Mouse (Mus musculus) adrenal gland, postnatal 10 days (tissue): ENCODE results near the gene Klre1. TPM values are rescaled to one million over a fixed set of nuclear protein-coding genes. Genes with fewer than 3 reads are reported as not detected.

Source experiments
- DNase-seq: peaks from one replicate; pipeline ENCODE4 v3.0.0; 2021; ENCODE audit warnings: mixed read lengths
- long read RNA-seq, 2 experiments: library from polyadenylated mRNA; stranded (forward); transcript quantifications; one replicate each; pipeline ENCODE4 v2.0.0; 2021
- total RNA-seq, 2 experiments: library from RNA; stranded (reverse); gene quantifications; 2 replicates each; pipeline ENCODE4 v1.2.3; 2021

Klre1 gene
- total RNA-seq: not detected
- long read RNA-seq, experiment 1: 0 reads
- long read RNA-seq, experiment 2: 0 reads

DNA sequence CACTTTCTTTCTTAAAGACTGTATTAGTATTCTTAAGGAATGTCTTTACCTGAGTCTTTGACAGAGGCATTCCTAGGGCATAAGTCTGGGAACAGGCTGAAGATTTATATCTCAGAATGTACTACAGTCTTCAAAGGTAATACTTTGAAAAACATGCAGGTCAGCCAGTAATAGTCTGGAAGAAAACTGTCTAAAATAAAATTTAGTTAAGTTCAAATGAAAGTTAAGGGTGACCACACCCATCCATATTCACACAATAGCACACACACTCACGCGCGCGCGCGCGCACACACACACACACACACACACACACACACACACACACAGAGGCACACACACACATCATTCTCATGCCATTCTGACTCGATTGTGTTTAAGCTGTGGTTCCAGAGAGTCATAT is at the start of gene Klre1:
Gene Klre1 (plus strand): TSS at position 301 of the 400 bp plus-strand sequence.
- DNase-seq: no peak

DNA sequence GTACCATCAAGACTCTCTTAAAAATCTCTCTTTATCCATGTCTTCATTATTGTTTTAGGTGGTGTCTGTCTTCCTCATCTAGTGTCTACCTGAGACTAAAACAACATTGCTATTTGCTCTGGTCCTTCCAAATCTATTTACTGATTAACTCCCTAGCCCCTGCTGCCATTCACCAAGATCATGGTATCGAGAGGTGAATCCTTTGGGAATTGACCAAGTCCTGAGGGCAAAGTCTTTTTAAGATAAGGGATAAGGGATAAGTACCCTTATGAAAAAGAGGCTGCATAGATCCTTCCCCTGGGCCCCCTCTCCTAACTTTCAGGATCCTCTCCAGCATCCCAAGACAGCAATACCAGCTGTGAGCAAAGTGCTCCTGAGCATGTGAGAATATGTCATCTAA is 48.1 kb upstream of the Klre1 start:
- DNase-seq: no peak

DNA sequence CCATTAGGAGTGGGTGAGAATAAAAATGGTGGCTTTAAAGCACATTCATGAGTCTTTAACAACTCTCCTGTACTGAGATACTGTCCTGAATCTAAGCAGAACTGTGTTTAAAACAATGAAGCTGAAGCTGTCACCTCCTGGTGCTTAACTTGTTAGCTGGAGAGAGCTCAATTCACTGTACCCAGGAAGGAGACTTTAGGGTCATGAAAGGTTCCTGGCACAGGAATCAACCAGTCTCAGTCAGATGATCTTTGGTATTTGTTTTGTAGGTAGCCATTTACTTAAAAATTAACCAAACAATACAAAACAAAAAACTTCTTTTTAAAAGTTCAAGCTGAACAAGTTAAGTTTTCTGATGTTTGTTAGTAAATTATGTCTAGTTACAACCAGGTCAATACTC is 47.4 kb upstream of the Klre1 start:
- DNase-seq: no peak

DNA sequence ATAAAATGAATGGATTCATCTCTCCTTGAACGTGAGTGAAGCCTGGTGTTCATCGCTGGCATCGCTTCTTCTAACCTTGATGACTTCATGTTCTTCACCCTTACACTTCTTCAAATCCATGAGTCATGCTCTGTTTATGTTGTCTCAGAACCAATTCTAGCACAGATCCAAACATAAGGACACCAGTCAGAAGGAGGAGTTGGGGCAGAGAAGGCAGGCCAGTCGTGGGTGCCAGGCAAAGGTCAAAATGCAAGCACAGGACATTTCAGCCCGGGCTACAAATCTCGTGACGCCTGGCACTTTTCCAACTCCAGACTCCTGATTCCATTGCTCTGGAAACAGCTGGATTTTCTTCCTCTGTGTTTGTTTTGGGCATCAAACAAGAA is 45.2 kb upstream of the Klre1 start:
- DNase-seq: peak; percentile 85

DNA sequence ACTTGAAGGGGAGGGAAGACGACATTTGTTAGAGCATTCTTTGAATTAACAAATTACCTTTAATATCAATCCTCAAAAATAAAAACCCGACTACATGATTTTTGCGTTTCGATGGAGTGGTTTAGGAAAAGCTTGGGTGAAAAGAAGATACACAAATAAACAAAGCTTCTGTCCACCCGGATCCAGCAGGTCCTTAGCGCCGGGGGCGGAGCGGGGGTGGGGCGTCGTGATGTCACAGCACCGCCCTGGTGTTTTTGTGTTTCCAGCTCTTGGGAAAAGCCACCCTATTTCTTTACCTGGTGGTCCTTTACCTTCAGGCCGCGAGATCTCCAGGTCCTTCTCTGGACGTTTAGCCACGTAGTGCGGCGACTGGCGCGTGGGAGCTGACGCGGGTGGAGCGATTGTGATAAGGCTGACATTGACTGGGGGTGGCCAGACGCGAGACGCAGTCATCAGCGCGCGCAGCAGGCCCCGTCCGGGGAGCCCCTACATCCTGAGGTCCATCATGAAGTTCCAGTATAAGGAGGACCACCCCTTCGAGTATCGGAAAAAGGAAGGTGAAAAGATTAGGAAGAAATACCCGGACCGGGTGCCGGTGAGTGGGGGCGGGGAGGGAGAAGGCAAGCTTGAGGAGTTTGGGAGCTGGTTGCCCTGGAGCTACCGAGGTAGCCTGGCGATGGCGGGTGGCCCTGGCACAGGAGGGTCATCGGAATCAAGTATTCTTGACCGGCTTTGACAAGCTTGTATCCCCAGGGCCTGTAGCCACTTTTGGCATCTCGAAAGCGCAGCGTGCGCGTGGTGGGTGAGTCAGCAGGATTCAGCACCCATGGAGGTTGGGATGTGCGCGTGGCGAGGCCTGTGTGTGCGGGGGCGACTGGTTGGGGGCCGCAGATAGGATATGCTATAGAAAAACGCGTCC is 44.5 kb upstream of the Klre1 start, which contains the start of gene Gabarapl1:
Gene Gabarapl1 (plus strand): TSS at position 219 of the 919 bp plus-strand sequence.
- DNase-seq: peak; percentile 91

DNA sequence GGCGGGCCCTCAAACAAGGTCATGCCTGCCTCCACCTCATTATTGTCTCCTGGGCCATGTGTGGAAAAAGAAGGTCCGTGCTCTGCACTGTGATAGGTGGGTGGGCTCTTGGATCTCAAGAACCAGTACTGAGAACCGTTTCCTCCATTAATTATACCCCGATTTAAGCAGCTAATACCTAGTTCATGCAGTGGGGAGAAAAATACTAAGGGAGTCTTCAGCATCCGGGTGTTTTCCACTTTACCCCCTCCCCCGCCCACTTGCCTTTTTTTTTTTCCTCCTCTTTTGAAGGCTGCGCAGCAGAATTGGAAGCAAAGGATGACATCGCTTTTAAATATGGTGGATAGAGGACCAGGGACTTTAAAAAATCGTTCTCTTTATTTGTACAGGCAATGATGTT is 43.6 kb upstream of the Klre1 start:
- peak; percentile 12 for DNase-seq

DNA sequence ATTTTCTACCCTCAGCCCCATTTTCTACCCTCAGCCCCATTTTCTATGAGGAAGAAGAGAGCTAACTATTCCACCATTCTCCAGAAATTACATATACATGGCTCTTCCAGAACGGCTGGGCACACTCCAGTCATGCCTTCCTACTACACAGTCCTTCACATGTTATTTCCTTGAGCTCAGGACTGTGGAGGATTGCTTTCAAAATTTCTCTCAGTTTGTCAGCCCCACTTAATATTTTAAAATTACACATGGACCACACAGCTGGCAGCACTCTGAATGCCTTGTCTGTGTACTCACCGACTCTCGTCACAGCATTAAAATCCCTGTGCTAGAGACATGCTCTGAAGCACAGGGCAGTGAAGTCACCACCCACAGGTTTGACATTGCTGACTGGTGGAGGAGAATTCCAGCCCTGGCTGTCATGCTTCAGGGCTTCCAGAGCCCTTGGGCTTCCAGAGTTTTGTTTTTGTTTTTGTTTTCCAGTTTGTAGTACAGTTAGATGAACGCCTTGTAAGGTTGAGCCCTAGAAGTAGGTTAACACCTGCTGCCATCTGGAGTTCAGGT is 43.0 kb upstream of the Klre1 start:
- DNase-seq: no peak

DNA sequence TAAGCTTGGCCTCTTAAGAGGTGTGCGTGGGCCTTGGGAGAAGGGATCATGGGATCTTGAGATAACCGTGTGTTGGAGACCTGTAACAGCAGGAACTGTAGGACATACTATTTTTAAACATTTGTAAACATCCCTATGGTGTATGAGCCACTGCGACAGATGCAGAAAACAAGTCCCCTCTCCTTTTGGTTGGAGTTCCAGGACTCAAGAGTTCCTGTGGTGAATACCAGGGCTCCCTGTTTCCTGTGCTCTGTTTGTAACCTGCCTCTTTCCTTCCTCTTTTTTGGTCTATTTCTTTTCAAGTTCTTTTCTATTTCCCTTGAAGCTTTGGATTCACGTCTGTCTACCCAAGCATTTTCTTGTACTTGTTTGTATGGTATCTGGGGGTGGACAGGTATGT is 42.0 kb upstream of the Klre1 start:
- no peak for DNase-seq

DNA sequence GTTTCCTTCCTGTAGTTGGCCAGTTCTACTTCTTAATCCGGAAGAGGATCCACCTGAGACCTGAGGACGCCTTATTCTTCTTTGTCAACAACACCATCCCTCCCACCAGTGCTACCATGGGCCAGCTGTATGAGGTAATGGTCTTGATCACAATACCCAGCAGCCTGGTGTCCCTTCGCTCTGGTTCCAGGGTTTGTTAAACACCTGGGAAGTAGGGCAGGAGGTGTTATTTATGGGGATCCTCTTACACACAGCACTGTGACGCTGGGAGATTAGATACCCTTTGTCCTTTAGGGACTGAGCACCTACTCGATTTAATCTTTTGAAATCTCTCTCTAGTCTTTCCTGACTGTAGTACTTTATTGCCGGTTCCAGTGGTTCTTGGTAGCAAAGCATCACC is 39.1 kb upstream of the Klre1 start:
- DNase-seq: no peak

DNA sequence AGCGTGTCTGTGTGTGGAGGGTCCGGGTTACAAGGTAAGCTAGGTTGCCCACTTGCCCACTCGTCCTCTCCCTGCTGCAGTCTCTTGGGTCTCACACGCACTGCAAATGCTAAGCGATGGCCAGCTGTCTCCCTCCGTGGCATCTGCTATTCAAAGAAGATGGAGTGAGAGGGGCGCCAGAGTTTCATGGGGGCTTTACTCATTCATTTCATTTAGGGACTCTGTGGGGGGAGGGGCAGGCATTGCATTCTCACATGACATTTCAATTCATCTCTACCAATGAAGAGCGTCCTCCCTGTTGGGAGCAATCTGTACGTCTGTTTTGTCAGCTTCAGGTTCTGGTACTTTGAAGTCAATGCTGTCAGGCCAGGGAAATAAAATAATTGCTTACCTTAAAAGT is 35.8 kb upstream of the Klre1 start:
- DNase-seq: no peak

DNA sequence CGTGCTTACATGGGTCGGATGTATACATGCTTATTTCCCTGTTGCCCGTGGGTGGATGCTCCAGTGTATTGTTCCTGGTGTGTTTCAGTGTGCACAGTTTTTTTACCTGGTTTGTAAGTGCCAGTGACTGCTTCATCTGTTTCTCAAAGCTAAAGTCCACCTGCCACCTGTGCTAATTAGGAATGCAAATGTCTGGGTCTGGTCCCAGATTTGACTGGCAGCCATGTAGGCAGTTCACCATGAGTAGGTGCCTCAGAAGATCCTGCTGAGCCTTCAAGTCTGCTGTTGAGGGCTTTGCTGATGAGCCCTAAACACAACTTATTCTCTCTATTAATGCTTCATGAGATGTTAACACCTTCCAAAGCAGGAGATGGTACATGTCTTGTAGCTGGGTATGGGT is 35.2 kb upstream of the Klre1 start:
- no peak for DNase-seq

DNA sequence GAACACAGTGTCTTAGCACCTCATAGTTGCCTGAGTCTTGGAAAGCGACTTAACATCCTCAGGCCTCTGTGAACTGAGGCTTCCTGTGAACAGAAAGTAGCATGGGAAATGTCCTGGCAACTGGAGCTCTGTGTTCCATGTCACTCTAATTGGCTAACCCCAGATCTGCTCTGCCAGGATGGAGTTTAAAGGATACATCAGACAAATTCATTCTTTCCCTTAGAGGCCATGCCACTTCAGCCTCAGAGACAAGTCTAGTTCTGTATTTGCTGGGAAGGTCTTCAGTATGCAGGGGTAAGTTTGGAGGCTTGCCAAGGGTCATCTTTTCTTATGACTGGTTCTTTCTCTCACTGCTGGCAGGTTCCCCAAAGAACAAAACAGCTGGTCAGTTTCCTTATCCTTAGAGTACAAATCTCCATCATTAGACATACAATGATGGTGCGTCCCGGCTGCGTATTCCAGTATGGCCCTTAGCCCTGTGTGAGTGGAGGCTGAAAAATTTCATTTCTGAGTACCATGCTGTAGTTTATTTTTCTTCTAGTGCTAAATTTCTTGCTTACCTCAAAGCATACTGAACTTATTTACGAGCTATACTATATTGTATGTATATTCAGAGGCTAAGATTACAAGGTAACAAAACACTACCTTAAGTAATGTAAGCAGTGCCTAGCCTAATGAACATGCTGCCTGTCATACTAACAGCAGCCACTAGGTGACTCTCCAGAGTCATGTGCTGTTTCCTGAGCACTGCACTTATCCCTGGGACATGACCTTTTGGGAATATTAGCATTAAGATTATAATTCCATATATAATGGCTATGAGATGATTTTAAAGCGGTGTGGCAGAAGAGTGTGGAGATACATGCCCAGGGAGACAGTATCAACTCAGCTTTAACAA is 33.7 kb upstream of the Klre1 start:
- DNase-seq: peak; percentile 78

DNA sequence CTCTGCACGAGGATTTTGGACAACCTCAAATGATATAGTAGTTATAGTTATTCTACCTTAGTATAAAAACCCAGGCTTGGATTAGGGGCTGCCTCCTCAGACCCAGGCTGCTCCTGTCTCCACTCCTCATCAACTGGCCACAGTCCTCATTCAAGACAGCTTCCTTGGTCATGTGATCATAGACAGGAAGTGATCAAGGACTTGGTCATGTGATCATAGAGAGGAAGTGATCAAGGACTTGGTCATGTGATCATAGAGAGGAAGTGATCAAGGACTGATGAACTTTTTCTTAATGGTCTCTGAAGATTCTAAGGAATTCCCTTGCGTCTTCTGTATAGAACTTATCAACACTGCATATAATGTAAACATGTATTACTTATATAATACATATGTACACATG is 30.4 kb upstream of the Klre1 start:
- DNase-seq: no peak

DNA sequence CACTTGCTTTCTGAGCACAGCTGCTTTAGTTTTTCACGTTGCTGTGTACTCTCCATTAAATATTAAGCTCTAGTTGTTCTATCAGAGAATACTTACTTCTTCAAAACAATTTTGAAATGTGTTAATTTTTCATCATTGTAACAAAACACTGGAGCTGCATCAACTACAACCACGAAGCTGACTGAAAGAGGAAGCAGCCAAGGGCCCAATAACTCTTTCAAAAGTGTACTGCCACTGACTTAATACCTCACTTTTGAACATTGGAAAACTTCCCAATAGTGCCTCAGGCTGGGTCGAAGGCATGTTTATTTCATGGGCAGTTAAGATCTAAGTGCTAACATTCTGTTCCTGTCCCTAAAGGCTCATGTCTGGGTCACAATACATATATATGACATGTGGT is 29.7 kb upstream of the Klre1 start:
- DNase-seq: no peak

DNA sequence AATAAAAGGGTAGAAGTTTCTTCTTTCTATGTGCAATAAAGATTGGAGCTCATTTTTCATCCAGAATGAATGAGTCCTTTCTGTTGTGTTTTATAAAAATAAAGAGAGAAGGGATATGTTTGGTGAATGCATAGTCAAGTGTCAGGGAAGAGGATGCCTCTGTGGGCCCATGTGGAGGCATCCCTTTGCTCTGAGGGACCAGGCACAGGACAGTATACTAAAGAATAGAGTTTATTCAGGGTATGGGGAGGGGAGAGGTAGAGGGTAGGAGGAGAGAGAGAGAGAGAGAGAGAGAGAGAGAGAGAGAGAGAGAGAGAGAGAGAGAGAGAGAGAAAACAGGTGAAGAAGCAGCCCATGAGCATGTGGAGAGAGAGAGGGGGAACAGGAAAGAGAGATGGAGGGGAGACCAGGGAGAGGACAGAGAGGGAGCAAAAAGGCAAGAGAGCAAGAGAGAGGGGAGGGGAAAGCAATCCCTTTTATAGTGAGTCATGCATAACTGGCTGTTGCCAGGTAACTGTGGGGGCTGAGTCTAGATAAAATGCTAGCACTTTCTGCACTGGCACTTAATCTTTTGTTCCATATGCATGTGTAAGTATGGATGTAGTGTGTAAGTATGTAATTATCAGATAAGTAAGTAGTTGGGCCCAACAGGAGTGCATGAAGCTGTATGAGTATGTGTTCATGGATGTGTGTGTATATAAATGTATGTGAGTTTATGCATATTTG is 20.2 kb upstream of the Klre1 start:
- no peak for DNase-seq

DNA sequence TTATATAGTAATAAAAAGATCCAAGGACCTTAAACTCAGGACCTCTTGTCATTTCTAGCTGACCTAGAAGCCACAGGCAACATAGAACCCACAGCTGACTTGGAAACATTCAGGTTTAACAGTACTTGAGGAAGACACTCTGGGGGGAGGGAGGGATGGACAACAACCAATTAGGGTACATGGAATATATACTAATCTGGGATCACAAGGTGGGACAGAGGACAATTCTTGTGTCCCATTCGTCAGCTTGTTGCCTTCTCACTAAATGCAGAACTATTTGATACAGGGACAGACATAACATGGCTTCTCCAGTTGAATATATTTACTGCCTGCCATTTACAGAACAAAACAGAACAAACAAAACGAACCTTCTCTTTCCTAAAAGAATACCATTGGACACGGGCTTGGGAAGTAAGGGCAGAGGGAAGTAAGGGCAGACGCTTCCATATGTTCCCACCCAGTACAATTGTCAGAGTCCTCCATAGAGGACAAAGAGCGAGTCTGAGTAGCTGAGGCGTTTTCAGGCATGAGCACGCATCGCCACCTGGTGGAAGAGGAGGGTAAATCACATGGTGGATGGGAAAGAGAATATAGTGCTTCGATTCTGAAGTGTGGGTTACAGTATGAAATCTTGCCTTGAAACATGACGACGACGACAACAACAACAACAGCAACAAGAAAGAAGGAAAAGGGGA is 18.6 kb upstream of the Klre1 start:
- peak; percentile 84 for DNase-seq

DNA sequence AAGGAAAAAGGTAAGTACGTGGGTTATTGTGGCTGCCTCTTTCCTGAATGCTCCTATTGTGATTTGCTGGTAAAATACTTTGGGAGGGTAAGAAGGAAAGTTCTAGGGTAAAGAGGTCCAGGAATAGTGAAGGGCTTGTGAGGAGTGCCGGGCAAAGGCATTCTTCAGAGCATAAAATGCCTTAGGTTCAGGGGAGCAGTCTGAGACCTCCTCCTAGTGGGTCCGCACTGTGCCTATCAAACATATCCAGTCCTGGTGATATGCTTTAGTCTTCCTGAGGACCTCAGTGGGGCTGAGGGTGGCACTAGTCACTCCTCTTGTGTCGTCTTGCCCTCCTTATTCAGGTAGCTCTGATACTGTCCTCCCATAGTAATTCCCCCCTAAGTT is 18.1 kb upstream of the Klre1 start:
- DNase-seq: no peak

DNA sequence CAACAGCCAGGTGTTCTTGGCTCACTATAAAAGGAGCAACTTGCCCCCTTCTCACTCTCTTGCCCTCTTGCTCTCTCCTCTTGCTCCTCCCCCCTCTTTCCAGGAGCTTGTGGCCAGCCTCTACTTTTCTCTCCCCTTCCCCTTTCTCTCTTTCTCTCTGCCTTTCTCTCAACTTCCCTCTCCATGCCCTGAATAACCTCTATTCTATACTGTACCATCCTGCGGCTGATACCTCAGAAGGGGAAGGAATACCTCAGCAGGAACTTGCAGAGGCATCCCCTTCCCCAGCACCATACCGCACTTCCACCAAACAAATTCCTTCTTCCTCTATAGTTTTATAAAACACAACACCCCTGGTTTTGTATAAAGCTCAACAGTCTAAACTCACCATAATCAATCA is 12.4 kb upstream of the Klre1 start:
- no peak for DNase-seq

DNA sequence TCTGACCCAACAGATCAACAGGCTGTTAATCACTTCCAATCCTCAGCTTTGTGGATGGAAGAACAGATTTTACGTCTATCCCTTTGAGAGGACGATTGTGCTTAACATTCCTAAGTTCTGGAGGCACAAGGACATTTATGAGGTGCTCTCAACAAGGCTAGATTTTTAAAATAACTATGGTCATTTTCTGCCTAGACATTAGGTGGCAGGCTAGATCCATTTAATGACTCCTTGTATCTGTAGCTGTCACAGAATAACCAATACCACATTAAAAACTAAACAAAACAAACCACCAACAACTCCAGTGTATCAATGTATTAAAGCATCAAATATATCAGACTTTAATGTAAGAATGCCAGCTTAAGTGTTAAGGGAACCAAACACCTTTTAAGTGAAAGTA is 2.4 kb upstream of the Klre1 start:
- no peak for DNase-seq

DNA sequence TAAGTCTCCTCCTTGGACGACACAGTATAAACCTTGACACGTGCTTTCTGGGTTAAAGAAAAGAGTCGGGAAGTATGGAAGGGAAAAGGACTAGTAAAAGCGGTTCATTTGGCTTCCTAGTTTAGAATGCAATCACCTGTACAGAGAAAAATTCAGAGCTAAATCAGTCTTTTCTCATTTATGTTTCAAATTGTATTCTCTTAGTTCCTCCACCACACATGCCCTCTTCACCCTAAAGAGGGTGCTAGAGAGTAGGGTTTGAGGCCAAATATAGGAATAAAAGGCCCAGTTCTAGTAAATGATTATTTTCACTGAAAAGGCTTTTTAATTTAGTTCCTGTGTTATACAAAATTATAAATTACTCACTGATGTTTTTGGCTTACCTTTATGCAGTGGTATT is 3.6 kb downstream of the Klre1 start:
- peak; percentile 7 for DNase-seq

DNA sequence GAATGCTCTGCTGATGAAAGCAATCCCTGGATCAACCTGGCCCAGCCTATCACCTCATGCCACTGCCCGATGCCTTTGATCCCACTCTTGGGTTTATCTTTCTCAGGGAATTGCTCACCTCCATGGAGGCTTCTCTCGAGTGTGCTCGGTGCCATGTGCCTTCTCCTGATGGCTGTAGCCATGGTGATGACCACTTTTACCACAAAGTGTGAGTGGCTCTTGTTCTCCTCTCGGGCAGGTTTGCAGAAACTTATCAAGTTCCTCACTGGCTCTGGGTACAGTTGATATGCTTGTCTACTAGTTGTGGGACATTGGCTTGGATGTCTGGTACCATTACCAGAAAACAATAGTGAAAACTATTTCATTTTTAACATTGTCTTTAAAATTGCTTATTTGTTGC is 4.2 kb downstream of the Klre1 start:
- no peak for DNase-seq

DNA sequence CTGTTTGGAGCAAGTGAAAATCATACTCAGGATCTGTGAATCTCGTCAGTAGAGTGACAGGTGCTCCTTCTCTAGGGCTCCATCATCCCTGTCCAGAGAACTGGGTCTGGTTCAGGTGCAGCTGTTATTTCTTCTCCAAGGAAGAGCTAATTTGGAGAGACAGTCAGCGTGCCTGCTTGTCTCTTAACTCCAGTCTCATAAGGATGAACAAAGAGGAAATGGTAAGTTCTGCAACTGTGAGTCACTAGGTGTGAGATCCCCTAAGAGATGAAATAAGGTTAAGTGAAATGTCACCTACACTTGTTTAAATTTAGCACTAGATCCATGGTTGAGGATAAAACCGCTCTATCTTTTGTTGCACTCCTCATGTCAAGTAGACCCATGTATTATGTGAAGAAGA is 5.3 kb downstream of the Klre1 start:
- DNase-seq: no peak
